Mouse (Mus musculus) stomach, postnatal 0 days (tissue): ENCODE measurements around the gene Ubn1.

ENCODE experiments used
- CTCF ChIP-seq: IDR thresholded peaks from 2 replicates; pipeline ENCODE4 v1.5.1; 2016; ENCODE audit warnings: antibody characterized with exemption, low read depth, mild to moderate bottlenecking, moderate library complexity
- EP300 ChIP-seq: optimal IDR thresholded peaks from 2 replicates; pipeline ENCODE3; 2016; ENCODE audit warnings: antibody characterized with exemption

DNA sequence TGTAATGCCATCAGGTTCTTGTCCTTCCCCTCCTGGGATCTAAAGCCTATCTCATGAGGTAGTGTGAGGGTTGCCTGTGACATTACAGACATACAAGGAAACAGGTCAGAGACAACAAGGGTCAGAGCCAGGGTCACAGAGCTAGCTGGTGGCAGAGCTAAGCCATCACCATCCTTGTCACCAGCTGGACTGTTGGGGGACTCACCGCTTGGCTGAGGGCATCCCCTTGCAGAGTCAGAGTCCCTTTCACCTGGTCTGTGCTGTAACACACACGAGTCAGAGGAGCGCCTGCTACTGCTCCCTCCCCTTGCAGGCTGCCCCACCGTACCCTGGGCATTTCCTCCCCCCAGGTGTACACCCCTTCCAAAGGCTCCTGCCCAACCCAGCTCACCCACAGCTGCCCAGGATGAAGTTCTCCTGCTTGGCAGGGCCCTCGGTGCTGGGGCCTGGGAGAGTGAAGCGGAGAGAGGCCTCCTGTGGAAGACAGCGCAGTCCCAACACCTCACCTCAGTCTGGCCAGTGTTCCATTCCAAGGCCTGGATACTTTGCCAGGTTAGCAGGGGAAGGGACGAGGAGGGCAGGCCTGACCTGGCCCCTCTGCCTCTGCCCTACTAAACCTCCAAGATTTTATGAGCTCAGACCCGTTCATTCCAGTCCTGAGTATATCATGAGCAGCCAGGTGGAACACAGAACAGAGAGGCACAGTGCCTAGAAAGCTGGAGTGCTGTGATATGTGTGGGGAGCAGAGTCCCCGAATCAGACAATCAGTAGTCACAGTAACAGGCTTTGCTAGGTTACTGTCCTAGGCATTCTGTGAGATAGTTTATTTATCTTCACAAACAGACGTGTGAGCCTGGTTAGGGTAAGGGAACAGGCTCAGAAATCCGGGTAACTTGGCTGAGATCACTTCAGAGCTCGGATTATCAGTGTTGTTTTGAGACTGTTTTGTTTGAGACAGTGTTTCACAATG is 37.5 kb upstream of the Ubn1 start:
- TF ChIP-seq CTCF, result no peak
- TF ChIP-seq EP300, result no peak
